Mouse (Mus musculus) ES-E14 (cell line): ENCODE data around the gene Adgre5.

Experiments
- CHD2 ChIP-seq: IDR thresholded peaks from 2 replicates; pipeline ENCODE4 v1.6.1; 2014; ENCODE audit warnings: mild to moderate bottlenecking, low read depth, low read length, inconsistent platforms
- HCFC1 ChIP-seq: IDR thresholded peaks from 2 replicates; pipeline ENCODE4 v1.6.1; 2012; ENCODE audit warnings: low read length, inconsistent platforms, borderline replicate concordance; ENCODE audit not compliant: insufficient read depth
- MAFK ChIP-seq: IDR thresholded peaks from 2 replicates; pipeline ENCODE4 v1.6.1; 2014; ENCODE audit warnings: mild to moderate bottlenecking, low read depth, low read length, inconsistent platforms; ENCODE audit not compliant: insufficient read depth
- ZNF384 ChIP-seq: IDR thresholded peaks from 2 replicates; pipeline ENCODE4 v1.6.1; 2012; ENCODE audit warnings: low read depth, low read length, inconsistent platforms

- TF ChIP-seq CHD2 (no peak), MAFK (no peak), HCFC1 (no peak), ZNF384 (no peak)
Observed at GRCm38 (mm10) chr8:83681099-83681498, 60.0 kb downstream of the Adgre5 start.
